Mouse (Mus musculus): ENCODE measurements around the gene Ulk1.
"Not testable (repeated sequence)": the region's sequence is repeated elsewhere in the genome, so short reads cannot be mapped to it uniquely, and the experiment has no call there.

Ulk1 gene

DNA sequence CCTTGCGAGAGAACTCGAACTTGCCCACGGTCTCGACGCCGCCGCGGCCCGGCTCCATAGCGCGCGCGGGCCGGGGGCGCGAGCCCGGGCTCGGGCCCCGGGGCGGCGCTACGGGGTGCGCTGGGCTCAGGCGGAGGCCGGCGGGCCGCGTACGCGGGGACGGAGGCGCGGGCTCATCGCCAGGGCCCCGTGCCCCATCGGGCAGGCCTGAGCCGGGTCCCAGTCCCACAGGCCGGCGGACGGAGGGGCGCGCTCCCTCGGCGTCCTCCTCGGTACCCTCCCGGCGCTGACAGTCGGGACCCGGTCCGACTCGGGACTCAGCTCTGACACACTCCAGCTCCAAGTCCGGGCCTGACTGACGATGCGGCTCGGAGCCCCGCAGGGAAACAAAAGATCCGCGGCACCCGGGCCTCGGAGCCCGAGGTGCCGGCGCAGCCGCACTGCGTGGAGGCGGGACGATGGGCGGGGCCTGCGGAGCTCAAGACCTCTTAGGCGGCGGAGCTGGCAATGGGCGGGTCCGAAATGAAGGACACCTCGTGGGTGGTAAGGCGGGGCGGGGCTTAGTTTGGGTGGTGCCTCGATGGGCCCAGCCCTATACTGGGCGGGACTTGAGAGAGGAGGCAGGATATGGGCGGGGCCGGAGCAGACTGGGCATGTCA lies at the start of gene Ulk1:
TSS of gene Ulk1 (minus strand) at position 431 of the 659 bp plus-strand sequence.
- peak; percentile 95 for DNase-seq (ENCODE audit: low spot score)

DNA sequence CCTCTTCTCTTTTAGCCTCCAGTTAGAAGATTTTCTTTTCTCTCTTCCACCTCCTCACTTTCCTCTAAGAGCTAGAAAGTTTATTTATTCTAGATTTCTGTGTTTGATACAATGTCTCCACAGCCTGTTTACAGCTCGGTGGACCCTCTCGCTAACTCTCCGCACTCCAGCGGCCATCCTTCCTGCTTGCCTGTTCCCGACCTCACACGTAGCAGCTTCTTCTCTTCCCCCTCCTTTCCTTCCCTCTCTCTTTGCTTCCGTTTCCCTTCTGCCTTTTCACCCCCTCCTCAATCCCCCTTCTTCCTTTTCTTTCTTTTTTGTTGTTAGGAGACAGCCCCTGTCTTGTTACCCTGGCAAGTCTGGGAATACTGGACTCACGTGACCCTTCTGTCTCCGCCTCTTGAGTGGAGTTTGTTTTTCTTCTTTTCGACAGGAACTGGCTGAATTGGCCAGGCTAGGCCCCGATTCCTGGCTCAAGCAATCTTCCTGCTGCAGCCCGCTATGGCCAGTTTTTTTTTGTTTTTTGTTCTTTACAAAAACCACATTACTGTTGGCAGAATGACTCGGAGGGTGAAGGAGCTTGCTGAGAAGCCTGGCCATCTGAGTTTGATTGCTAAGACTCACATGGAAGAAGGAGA lies 49.2 kb upstream of the Ulk1 start:
- DNase-seq (ENCODE audit: low spot score), result no peak

DNA sequence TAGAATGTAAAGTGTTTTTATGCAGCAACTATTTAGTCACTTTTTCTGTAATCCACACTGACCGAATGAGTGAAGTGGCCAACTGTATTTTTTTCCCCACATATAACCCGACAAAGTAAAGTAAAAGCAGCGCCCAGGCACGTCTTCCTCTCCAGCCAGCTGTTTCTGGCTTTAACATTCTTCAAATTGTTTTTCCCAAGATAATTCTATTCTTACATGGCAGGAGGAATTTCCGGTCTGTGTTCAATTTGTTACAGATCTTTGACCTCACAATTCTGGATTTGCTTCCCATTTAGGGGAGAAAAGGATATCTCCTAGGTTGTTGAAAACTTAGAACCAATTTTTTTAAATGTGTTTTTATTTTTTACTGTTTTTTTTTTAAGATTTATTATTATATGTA lies 47.2 kb upstream of the Ulk1 start:
- no peak for DNase-seq (ENCODE audit: low spot score)

DNA sequence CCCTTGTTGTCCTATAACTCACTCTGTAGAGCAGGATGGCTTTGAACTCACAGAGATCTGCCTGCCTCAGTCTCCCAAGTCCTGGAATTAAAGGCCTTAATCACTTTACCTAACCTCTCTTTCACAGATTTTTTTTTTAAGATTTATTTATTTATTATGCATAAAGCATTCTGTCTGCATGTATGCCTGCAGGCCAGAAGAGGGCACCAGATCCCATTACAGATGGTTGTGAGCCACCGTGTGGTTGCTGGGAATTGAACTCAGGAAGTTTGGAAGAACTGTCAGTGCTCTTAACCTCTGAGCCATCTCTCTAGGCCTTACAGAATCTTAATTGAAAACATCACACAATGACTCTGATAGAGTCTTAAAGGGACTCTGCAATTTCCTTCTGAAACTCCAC lies 43.1 kb upstream of the Ulk1 start:
- no peak for DNase-seq (ENCODE audit: low spot score)

DNA sequence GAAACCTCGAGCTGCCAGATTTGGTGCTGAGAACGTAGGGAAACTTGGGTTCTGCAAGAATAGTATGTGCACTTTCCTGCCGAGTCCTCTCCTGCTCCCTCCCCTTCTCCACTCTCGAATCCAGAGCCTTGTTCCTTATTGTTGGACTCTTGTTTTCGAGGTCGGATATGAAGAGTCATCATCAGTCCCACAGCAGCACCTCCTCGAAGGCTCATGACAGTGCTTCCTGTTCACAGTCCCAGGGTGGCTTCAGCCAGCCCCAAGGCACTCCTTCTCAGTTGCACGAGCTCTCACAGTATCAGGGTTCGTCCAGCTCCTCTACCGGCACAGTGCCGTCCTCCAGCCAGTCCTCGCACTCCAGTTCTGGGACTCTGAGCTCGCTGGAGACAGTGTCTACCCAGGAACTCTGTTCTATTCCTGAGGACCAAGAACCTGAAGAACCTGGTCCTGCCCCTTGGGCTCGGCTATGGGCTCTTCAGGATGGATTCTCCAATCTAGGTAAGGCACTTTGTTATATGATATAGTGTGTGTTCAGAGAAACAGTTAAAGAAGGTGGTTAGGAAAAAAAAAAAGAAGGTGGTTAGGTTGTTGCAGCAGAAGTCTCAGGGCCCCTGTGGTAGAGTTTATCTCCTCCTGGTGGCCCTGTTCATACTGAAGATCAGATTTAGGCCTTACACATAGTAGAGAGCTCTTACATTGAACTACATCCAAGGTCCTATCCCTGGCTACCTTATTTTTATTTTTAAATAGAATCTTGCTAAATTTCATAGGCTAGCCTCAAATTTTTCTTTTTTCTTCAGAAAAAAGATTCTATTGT lies 31.4 kb upstream of the Ulk1 start:
- no peak for DNase-seq (ENCODE audit: low spot score)

DNA sequence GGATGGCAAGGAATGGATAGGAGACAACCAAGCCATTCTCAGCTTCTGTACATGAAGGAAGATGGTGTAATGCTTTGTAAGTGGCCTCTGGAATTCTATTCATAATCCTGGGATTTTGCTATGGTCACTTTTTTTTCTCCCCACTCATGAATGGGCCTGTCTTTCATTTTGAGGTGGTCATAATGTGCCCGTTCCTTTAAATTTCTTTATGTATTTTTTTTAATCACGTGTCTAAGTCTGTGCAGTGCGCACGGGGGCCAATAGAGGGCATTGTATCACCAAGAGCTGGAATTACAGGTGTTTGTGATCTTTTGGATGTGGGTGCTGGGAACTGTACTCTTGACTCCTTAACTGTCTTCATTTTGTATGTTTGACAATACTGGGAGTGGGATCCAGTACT lies 30.6 kb upstream of the Ulk1 start:
- no peak for DNase-seq (ENCODE audit: low spot score)

DNA sequence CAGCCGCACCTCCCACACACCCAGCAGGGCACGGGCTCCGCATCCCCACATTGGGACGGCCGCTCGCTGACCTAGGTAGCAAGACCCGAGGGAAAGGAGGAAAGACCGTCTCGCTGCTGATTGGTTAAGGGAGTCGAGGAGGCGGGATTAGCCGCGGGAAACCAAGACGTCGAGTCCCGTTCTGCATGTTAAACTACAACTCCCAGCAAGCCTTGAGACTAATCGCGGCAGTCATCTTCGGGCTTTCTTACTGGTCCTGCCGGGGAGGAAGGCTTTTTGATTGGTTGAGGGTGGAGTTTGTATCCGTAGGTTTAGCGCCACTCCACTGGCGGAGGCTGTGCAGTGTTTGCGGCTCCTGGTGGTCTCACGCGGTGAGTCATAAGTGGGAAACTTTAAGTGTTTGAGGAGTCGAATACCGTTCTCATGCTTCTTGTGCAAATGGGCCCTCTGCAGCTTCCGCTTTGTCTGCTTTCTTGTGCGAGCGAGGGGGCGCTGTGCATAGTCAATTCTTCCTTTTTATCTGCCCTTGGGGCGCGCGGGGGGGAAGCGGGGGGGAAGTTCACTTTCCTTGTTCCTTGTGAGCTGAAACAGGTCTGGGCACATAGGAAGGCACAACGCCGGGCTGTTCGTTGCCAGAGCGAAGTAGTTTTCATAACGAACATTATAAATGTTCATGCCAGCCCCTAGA lies 29.9 kb upstream of the Ulk1 start, which contains the start of the genes Hscb and Chek2:
TSS of gene Hscb (minus strand) at position 100 of the 688 bp plus-strand sequence.
TSS of gene Chek2 (plus strand) at position 302 of the 688 bp plus-strand sequence.
- peak; percentile 92 for DNase-seq (ENCODE audit: low spot score)

DNA sequence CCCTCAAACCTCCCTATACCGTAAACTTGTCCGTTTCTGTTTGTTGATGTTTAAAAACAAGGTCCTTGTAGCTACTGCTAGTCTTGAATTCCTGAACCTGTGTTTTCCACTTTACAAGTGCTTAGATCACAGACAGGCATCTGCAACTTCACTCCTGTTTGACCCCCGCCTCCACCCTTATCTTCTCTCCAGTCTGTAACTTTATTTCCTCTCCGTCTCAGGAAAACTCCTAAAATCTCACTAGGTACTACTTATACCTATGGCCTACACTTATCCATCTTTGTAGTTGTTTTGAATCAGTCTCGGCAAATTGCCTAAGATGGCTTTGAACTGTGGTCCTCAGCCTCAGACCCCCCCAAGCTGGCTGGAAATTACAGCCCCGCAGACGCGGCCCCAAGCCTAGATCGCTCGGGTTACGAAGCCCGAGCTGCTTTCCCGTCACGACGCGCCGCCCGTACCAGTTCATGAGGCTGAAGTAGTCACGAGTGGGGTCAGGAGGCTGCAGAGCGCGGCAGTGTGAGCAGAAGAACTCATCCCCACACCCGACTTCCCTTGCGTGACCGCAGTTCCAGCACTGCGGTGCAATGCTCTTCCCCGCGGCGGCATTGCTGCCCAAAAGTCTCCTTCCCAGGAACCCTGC lies 29.3 kb upstream of the Ulk1 start:
- DNase-seq (ENCODE audit: low spot score), result no peak

DNA sequence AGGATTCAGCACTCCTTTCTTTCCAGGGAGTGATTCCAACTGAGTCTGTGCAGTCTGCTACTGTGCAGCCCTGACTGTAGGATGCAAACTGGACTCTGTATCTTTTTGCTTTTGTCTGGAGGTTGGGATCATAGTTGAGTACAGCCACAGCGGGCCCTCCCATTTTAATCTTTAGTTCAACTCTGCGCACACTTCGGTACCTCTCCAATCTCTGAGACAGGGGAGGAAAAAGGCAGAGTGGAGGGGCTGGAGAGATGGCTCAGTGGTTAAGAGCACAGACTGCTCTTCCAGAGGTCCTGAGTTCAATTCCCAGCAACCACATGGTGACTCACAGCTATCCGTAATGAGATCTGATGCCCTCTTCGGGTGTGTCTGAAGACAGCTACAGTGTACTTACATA lies 28.1 kb upstream of the Ulk1 start:
- not testable (repeated sequence) for DNase-seq (ENCODE audit: low spot score)

DNA sequence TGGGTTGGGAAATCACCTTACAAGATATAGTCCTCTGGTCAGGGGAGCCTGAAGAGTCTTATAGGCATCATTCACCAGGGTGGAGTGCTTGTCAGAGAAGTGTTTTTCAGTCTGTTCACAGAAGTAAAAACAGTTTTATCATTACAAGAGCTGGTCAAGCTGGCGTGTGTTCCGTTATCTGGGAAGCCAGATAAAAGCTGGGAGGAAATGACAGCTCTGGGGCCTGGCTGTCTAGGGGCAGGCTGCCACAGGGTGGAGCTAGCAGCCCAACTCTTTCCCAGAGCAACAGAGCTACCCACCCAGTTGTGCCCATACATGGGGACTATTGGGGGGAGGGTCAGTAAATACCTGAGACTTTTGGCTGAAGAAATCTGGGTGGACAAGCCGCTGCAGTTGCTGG lies 26.1 kb upstream of the Ulk1 start:
- no peak for DNase-seq (ENCODE audit: low spot score)

DNA sequence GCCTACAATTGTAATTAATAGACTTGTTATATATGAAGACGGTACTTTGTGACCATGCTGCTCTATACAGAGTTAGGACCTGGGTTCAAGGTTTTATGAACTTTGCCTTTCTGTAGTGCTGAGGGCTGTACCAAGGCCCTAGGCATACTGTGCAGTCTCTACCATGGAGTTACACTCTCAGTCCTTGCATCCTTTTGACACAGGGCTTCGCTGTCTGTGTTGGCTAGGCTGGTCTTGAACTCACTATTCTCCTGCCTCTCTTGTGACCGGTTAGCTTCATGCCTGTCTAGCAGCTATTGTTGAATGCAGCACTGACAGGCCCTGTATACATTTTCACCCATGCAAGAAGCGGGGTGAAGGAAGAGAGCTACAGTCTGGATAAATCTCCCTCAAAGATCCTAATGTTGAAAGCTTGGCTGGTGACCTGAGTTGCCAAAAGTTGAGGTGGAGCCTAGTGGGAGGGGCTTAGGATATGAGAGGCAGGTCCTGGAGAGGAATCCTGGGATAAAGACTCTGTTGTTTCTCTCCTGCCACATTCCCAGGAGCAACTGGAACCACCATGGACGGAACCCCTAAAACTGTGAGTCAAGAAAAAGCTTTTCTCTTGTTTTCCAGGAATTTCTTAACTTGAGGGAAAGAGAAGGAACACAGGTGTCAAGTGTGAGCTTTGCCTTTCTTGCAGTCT lies 21.3 kb upstream of the Ulk1 start:
- DNase-seq (ENCODE audit: low spot score), result no peak

DNA sequence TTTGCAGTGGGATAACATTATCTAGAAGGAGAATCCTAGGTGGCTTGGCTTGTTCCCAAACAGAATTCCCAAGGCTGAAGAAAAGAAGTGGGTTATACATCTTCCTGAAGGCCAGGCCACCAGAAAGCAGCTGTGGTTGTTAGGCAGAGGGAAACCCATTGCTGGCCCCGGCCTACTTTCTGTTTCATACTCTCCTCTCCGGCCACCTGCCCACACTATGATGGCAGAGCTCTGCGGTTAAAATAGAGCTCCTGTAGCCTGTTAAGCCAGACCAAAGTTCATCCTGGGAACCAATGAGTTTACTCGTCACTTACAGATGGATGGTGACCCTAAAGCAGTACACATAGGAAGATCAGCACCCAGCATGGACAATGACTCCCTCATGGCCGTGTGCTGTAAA lies 17.7 kb upstream of the Ulk1 start:
- DNase-seq (ENCODE audit: low spot score), result no peak

DNA sequence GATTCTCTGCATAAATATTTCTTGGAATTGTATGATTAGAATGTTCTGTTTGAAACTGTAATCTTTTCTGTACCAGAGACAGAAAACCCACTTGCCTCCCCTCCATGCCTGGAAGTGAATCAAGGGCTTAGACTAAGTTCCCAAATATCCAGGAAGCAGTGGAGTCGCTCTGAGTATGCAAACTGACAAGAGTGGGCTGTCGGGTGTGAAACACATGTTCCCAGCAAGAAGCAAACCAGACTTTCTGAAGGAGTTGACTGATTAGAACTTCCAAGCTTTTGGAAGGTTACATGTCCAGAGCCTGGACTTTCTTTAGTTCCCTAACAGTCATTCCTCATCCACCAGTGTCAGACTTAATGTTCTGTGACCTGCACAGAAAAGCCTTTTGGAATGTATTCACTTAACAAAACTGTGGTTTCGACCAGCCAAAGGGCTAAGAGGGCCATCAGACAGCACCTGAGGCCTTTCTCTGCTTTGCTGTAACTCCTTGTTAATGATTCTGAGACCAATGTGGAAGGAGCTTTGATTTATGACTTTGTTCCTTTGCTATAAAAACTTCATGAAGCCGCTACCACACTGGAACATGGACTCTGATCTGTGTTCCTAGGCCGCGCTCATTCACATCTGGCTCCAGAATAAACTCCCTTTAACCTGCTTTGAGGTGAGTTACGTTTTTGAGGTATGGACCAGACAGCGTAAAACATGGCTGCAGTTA lies 17.0 kb upstream of the Ulk1 start:
- DNase-seq (ENCODE audit: low spot score), result no peak

DNA sequence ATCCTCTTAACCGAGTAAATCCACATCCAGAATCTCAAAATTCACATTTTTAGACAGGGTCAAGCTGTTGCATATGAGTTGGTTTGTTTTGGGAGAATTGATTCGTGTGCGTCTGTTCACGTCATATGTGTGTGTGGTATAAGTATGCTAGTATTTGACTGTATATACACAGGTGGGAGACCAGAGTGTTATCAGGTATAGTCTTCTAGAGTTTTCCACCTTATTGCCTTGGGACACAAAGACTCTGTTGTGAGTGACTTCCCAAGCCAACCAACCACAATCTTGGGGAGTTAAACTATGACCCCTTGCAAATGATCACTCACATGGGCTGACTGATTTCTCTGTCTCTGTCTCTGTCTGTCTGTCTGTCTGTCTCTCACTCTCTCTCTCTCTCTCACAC lies 14.5 kb upstream of the Ulk1 start:
- no peak for DNase-seq (ENCODE audit: low spot score)

DNA sequence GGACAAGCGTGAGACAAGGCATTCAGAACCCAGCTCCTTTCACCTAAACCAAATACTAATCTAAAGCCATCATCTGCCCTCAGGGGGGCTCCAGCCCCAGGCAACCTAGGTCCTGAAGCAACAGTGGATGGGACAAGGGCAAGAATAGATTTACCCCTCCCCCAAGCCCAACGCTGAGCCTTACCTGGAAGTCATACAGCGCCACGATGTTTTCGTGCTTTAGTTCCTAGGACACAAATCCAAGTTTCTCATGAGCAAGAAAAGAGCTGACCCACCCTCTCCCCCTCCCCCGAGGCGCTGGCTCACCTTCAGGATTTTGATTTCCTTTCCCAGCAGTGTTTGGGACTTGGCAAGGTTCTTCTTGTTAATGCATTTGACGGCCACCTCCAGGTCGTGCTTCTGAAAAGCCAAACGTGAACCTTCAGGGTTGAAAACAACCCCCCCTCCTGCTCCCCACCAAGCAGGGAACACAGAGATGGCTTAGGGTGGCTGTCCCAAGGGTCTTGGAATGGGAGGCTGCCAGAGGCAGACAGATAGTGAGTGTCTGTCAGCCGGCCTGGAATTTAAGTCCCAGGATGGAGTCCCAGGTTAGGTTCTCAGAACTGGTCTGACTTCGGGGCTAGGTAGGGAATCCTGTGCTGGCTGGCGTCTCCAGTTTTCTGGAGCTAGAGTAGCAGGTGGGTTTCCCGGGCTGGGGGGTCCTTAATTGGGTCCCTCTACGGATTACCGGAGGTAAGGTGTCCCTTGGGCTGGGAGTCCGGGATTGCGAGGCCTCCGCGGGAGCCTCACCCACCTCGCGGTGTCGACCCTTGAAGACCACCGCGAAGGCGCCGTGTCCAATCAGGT lies 853 bp downstream of the Ulk1 start:
- peak; percentile 13 for DNase-seq (ENCODE audit: low spot score)

DNA sequence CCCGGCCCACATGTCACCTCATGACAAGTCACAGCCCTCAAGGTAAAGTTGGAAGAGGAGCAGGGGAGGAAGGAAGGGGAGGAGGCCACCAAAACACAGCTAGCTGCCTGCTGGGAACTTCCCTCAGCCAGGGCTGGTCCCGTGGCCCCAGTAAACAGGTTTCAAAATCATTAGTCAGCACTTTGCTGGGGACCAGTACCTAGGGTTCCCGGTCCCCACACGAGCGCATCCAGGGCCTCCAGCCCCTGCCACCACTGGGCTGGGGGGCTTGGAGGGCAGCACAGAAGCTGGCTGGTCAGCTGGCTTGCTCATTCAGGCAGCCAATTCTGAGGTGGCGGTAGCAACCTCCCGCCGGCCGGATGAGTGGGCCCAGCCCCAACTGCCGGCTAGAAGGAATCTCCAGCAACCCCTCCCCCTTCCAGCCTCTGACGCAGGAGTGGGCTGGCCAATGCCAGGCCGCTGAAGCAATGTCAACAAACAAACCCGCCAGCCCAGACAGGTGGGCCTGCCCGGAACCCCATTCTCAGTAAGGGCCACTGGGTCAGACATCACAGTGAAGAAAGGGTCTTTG lies 1.8 kb downstream of the Ulk1 start:
- DNase-seq (ENCODE audit: low spot score), result peak; percentile 60

DNA sequence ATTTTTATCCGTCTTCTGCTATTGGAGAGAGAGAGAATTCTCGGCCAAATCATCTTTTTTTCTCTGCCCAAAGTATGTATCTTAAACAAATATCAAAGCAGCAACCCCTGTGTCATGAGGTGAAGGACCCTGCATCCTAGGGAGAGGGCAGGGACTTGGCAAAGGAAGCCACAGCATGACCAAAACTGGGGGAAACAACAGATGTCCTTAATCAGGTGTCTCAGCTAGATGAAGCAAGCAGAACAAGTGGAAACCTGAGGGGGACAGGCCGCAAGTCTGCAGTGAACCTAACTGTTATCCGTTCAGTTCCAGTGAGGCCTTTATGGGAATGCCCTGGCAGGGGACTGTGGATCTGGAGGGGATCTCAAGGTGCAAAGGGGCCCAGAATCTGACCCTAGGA lies 2.4 kb downstream of the Ulk1 start:
- no peak for DNase-seq (ENCODE audit: low spot score)

DNA sequence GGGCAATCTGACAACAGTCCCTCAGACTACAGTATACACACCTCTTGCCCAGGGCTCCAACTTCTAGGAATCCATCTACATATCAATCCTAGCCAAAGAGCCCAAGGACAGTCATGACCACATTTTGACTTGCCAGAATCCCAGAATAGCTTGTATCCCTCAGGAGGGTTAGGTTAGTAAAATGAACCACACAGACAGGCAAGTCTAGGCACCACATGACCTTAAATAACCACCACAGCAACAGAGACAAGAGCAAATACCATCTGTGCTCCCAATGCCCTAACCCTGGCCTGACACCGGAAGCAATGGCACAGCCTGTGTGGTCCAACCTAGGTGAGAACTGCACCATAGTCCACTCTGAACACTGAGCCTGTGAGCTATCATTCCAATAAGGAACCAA lies 3.2 kb downstream of the Ulk1 start:
- DNase-seq (ENCODE audit: low spot score), result no peak

DNA sequence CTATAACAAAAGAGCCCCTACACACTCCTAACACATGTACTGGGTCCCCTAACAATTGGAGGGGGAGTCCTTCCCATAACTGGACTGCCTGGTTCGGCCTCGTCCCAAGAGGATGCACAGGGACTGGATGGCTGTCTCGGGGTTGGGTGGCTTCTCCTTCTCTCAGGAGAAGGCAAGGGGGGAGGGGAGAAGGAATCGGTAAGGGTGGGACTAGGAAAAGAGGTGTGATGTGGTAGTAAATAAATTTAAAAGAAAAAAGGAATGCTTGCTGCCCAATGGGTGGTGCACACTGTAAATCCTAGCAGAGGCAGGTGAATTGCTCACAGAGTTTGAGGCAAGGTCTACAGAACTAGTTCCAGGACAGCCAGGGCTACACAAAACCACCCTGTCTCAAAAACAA lies 3.7 kb downstream of the Ulk1 start:
- no peak for DNase-seq (ENCODE audit: low spot score)

Measured in ovary, postnatal 10 days (tissue).